Mouse (Mus musculus): ENCODE data around the gene Slc26a1. TPM values are rescaled to one million over a fixed set of nuclear protein-coding genes. Genes with fewer than 3 reads are reported as not detected.
A peak's percentile ranks its signal among the peaks of the same experiment; 100 is the strongest.

Slc26a1 gene
- polyA plus RNA-seq, 1 experiment from 2014 or later, result 1.5 TPM

- no peaks in the 10 kb centered on the region for H3K9me3 ChIP-seq (ENCODE audit: control insufficient read depth, low read length)
- peaks cover 13% of the 10 kb centered on the region for H3K4me1 ChIP-seq (ENCODE audit: control insufficient read depth, insufficient read depth, low read length)
- WGBS, result 95% methylated on average over 15 of the region's 15 CpGs
- no peak for ATAC-seq (ENCODE audit: low FRiP score, low TSS enrichment)
- H3K27me3 ChIP-seq (ENCODE audit: control insufficient read depth, insufficient read depth, low read length), result no peaks in the 10 kb centered on the region
- peaks cover 54% of the 10 kb centered on the region for H3K36me3 ChIP-seq (ENCODE audit: control insufficient read depth, insufficient read depth, low read length)
- H3K4me3 ChIP-seq (ENCODE audit: low read length), result no peak overlapping the region
- no peak overlapping the region for H3K27ac ChIP-seq (ENCODE audit: low read depth, low read length)
- H3K4me2 ChIP-seq (replicated peaks; ENCODE audit: low read depth, low read length), result no peak overlapping the region
- no peak overlapping the region for H3K9ac ChIP-seq (ENCODE audit: low read depth, low read length)
Measured at GRCm38 (mm10) chr5:108655891-108656650, 19.3 kb downstream of the Slc26a1 start.

- H3K4me3 ChIP-seq (ENCODE audit: low read length), result no peak overlapping the region
- 97% methylated on average over 9 of the region's 9 CpGs for WGBS
- no peaks in the 10 kb centered on the region for H3K27me3 ChIP-seq (ENCODE audit: control insufficient read depth, insufficient read depth, low read length)
- H3K9me3 ChIP-seq (ENCODE audit: control insufficient read depth, low read length), result no peaks in the 10 kb centered on the region
- H3K27ac ChIP-seq (ENCODE audit: low read depth, low read length), result no peak overlapping the region
- no peak overlapping the region for H3K9ac ChIP-seq (ENCODE audit: low read depth, low read length)
- peaks cover 54% of the 10 kb centered on the region for H3K36me3 ChIP-seq (ENCODE audit: control insufficient read depth, insufficient read depth, low read length)
- ATAC-seq (ENCODE audit: low FRiP score, low TSS enrichment), result no peak
- H3K4me1 ChIP-seq (ENCODE audit: control insufficient read depth, insufficient read depth, low read length), result peaks cover 13% of the 10 kb centered on the region
- H3K4me2 ChIP-seq (replicated peaks; ENCODE audit: low read depth, low read length), result no peak overlapping the region
Measured at GRCm38 (mm10) chr5:108655381-108655780, 20.0 kb downstream of the Slc26a1 start.

GRCm38 (mm10) chr5:108654444-108654990 is 20.9 kb downstream of the Slc26a1 start:
- Histone ChIP-seq H3K9me3 (ENCODE audit: control insufficient read depth, low read length) (no peaks in the 10 kb centered on the region), H3K36me3 (ENCODE audit: control insufficient read depth, insufficient read depth, low read length) (peaks cover 57% of the 10 kb centered on the region), H3K27ac (ENCODE audit: low read depth, low read length) (no peak overlapping the region), H3K4me2 (replicated peaks; ENCODE audit: low read depth, low read length) (no peak overlapping the region), H3K4me3 (ENCODE audit: low read length) (no peak overlapping the region), H3K27me3 (ENCODE audit: control insufficient read depth, insufficient read depth, low read length) (no peaks in the 10 kb centered on the region), H3K9ac (ENCODE audit: low read depth, low read length) (no peak overlapping the region), H3K4me1 (ENCODE audit: control insufficient read depth, insufficient read depth, low read length) (peaks cover 6% of the 10 kb centered on the region; the same call in 1 of the 2 replicates)
- 90% methylated on average over 10 of the region's 10 CpGs for WGBS
- no peak for ATAC-seq (ENCODE audit: low FRiP score, low TSS enrichment)

- Histone ChIP-seq H3K4me3 (ENCODE audit: low read length) (no peak overlapping the region), H3K27me3 (ENCODE audit: control insufficient read depth, insufficient read depth, low read length) (no peaks in the 10 kb centered on the region), H3K27ac (ENCODE audit: low read depth, low read length) (no peak overlapping the region), H3K9me3 (ENCODE audit: control insufficient read depth, low read length) (no peaks in the 10 kb centered on the region), H3K4me1 (ENCODE audit: control insufficient read depth, insufficient read depth, low read length) (no peaks in the 10 kb centered on the region), H3K9ac (ENCODE audit: low read depth, low read length) (no peak overlapping the region), H3K36me3 (ENCODE audit: control insufficient read depth, insufficient read depth, low read length) (peaks cover 61% of the 10 kb centered on the region), H3K4me2 (replicated peaks; ENCODE audit: low read depth, low read length) (no peak overlapping the region)
- no peak for ATAC-seq (ENCODE audit: low FRiP score, low TSS enrichment)
- 89% methylated on average over 6 of the region's 6 CpGs for WGBS
Measured at GRCm38 (mm10) chr5:108653341-108653740, 22.0 kb downstream of the Slc26a1 start.

GRCm38 (mm10) chr5:108651823-108652222 is 23.5 kb downstream of the Slc26a1 start:
- no peak overlapping the region for H3K27ac ChIP-seq (ENCODE audit: low read depth, low read length)
- ATAC-seq (ENCODE audit: low FRiP score, low TSS enrichment), result peak; percentile 62; the same call in 1 of the 2 replicates
- no peak overlapping the region for H3K4me3 ChIP-seq (ENCODE audit: low read length)
- peaks cover 68% of the 10 kb centered on the region for H3K36me3 ChIP-seq (ENCODE audit: control insufficient read depth, insufficient read depth, low read length)
- no peak overlapping the region for H3K9ac ChIP-seq (ENCODE audit: low read depth, low read length)
- no peak overlapping the region for H3K4me2 ChIP-seq (replicated peaks; ENCODE audit: low read depth, low read length)
- H3K9me3 ChIP-seq (ENCODE audit: control insufficient read depth, low read length), result no peaks in the 10 kb centered on the region
- 68% methylated on average over 1 of the region's 1 CpGs for WGBS
- no peaks in the 10 kb centered on the region for H3K4me1 ChIP-seq (ENCODE audit: control insufficient read depth, insufficient read depth, low read length)
- no peaks in the 10 kb centered on the region for H3K27me3 ChIP-seq (ENCODE audit: control insufficient read depth, insufficient read depth, low read length)

GRCm38 (mm10) chr5:108651136-108651720 is 24.1 kb downstream of the Slc26a1 start:
- Histone ChIP-seq H3K4me2 (replicated peaks; ENCODE audit: low read depth, low read length) (no peak overlapping the region), H3K36me3 (ENCODE audit: control insufficient read depth, insufficient read depth, low read length) (peaks cover 73% of the 10 kb centered on the region), H3K9ac (ENCODE audit: low read depth, low read length) (no peak overlapping the region), H3K27me3 (ENCODE audit: control insufficient read depth, insufficient read depth, low read length) (no peaks in the 10 kb centered on the region), H3K27ac (ENCODE audit: low read depth, low read length) (no peak overlapping the region), H3K9me3 (ENCODE audit: control insufficient read depth, low read length) (no peaks in the 10 kb centered on the region), H3K4me3 (ENCODE audit: low read length) (no peak overlapping the region), H3K4me1 (ENCODE audit: control insufficient read depth, insufficient read depth, low read length) (no peaks in the 10 kb centered on the region)
- WGBS, result 83% methylated on average over 5 of the region's 5 CpGs
- no peak for ATAC-seq (ENCODE audit: low FRiP score, low TSS enrichment)

GRCm38 (mm10) chr5:108650341-108650740 is 25.0 kb downstream of the Slc26a1 start:
- Histone ChIP-seq H3K27me3 (ENCODE audit: control insufficient read depth, insufficient read depth, low read length) (no peaks in the 10 kb centered on the region), H3K9me3 (ENCODE audit: control insufficient read depth, low read length) (no peaks in the 10 kb centered on the region), H3K9ac (ENCODE audit: low read depth, low read length) (no peak overlapping the region), H3K27ac (ENCODE audit: low read depth, low read length) (no peak overlapping the region), H3K4me2 (replicated peaks; ENCODE audit: low read depth, low read length) (no peak overlapping the region), H3K4me1 (ENCODE audit: control insufficient read depth, insufficient read depth, low read length) (no peaks in the 10 kb centered on the region), H3K4me3 (ENCODE audit: low read length) (no peak overlapping the region), H3K36me3 (ENCODE audit: control insufficient read depth, insufficient read depth, low read length) (peaks cover 70% of the 10 kb centered on the region)
- ATAC-seq (ENCODE audit: low FRiP score, low TSS enrichment), result no peak
- 91% methylated on average over 7 of the region's 7 CpGs for WGBS

- 89% methylated on average over 11 of the region's 11 CpGs for WGBS
- no peaks in the 10 kb centered on the region for H3K4me1 ChIP-seq (ENCODE audit: control insufficient read depth, insufficient read depth, low read length)
- H3K27me3 ChIP-seq (ENCODE audit: control insufficient read depth, insufficient read depth, low read length), result no peaks in the 10 kb centered on the region
- H3K9ac ChIP-seq (ENCODE audit: low read depth, low read length), result no peak overlapping the region
- H3K4me2 ChIP-seq (replicated peaks; ENCODE audit: low read depth, low read length), result no peak overlapping the region
- H3K27ac ChIP-seq (ENCODE audit: low read depth, low read length), result no peak overlapping the region
- no peak for ATAC-seq (ENCODE audit: low FRiP score, low TSS enrichment)
- no peak overlapping the region for H3K4me3 ChIP-seq (ENCODE audit: low read length)
- H3K9me3 ChIP-seq (ENCODE audit: control insufficient read depth, low read length), result no peaks in the 10 kb centered on the region
- peaks cover 66% of the 10 kb centered on the region for H3K36me3 ChIP-seq (ENCODE audit: control insufficient read depth, insufficient read depth, low read length)
Measured at GRCm38 (mm10) chr5:108648937-108649576, 26.3 kb downstream of the Slc26a1 start.
